Mouse (Mus musculus): ENCODE measurements at regions not wholly inside any gene's neighbourhood (a gene's known extent, or its start where the extent isn't known, plus 50 kb on each side); places are given as distances from the start of the nearest gene placed in this dataset.

DNA sequence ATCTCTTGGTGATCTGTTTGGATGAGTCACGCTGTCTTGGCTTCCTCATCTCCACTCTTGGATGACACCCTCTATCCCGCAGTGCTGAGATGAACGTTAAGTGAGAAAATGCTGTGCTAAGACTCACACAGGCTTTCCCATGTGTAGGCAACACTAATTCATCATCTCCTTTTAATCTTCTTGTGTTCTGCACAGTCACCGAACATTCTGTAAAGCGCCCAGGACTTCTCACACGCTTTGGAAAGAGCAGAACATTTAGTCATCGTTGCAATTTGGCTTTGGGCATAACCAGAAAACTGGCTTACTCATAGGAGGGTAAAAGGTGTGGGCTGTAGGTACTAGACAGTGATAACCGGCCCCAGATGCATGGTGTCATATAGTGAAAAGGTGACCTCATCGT, 94.9 kb downstream of the Plppr4 start:
- H3K4me3 ChIP-seq (ENCODE audit: control insufficient read depth in 1 of 2, insufficient read depth in 1 of 2, low read depth in 1 of 2, low read length in 2 of 2) = no peak overlapping the region
- no peaks in the 10 kb centered on the region for H3K9me3 ChIP-seq (ENCODE audit: control insufficient read depth, low read length)
- WGBS = 86% methylated on average over 9 of the region's 9 CpGs
- no peaks in the 10 kb centered on the region for H3K27me3 ChIP-seq (ENCODE audit: control insufficient read depth, insufficient read depth, low read length)
- no peaks in the 10 kb centered on the region for H3K36me3 ChIP-seq (ENCODE audit: control insufficient read depth, insufficient read depth, low read length)
- H3K4me2 ChIP-seq (ENCODE audit: low read length) = no peak overlapping the region
- no peak overlapping the region for H3K27ac ChIP-seq (replicated peaks in 1 of 2; ENCODE audit: control insufficient read depth in 1 of 2, insufficient read depth in 1 of 2, low read depth in 2 of 2, low read length in 2 of 2)
- no peaks in the 10 kb centered on the region for H3K4me1 ChIP-seq (ENCODE audit: control insufficient read depth in 2 of 2, insufficient read depth in 2 of 2, low read length in 2 of 2)
- no peak for ATAC-seq (ENCODE audit: insufficient number of reproducible peaks, insufficient read depth, low FRiP score, low read depth)
- no peak overlapping the region for H3K9ac ChIP-seq (ENCODE audit: low read length)

DNA sequence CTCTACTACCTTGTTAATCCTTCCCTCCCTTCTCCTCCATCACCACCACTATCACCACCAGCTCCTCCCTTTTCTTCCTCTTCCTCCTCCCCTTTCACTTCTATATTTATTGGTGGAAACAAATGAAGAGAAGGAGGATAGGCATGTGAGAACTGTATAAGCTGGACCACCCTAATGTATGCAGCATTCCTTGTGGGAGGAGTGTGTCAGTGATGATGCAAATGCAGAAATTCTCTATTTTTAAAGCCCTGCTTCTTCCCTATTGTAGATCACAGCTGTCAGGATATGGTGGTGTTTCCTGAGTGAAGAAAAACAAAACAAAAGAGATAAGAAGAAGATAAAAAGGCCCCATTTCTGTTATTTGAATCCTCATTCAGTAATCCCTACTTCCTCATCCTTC, 112.8 kb downstream of the Plppr4 start:
- ATAC-seq (ENCODE audit: insufficient number of reproducible peaks, insufficient read depth, low FRiP score, low read depth) = no peak
- Histone ChIP-seq H3K4me1 (ENCODE audit: control insufficient read depth in 2 of 2, insufficient read depth in 2 of 2, low read length in 2 of 2) (no peaks in the 10 kb centered on the region), H3K4me3 (ENCODE audit: control insufficient read depth in 1 of 2, insufficient read depth in 1 of 2, low read depth in 1 of 2, low read length in 2 of 2) (no peak overlapping the region), H3K27me3 (ENCODE audit: control insufficient read depth, insufficient read depth, low read length) (no peaks in the 10 kb centered on the region), H3K36me3 (ENCODE audit: control insufficient read depth, insufficient read depth, low read length) (no peaks in the 10 kb centered on the region), H3K4me2 (ENCODE audit: low read length) (no peak overlapping the region), H3K9ac (ENCODE audit: low read length) (no peak overlapping the region), H3K27ac (replicated peaks in 1 of 2; ENCODE audit: control insufficient read depth in 1 of 2, insufficient read depth in 1 of 2, low read depth in 2 of 2, low read length in 2 of 2) (no peak overlapping the region), H3K9me3 (ENCODE audit: control insufficient read depth, low read length) (no peaks in the 10 kb centered on the region)

DNA sequence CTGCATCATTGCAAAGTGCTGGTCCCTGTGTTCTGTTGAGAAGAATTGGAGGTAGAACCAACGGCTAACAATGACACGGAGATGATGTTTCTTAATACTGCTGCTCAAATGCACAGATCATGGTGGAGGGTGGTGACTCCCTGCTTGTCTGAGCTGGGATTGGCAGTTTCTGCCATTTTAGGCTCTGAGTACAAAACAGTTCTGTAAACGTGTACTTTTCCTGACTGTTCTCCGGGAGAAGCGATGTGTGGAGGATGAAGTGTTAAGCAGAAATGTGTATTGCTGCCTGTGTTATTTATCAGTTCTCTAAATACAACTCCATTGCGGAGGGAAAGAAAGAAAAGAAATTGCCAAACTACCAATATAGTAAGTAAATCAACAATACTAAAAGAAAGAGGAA, 118.9 kb downstream of the Plppr4 start:
- no peak for ATAC-seq (ENCODE audit: insufficient number of reproducible peaks, insufficient read depth, low FRiP score, low read depth)
- Histone ChIP-seq H3K9ac (ENCODE audit: low read length) (no peak overlapping the region), H3K4me2 (ENCODE audit: low read length) (no peak overlapping the region), H3K9me3 (ENCODE audit: control insufficient read depth, low read length) (peaks cover 8% of the 10 kb centered on the region; the same call in 1 of the 2 replicates), H3K36me3 (ENCODE audit: control insufficient read depth, insufficient read depth, low read length) (no peaks in the 10 kb centered on the region), H3K4me3 (ENCODE audit: control insufficient read depth in 1 of 2, insufficient read depth in 1 of 2, low read depth in 1 of 2, low read length in 2 of 2) (no peak overlapping the region), H3K27me3 (ENCODE audit: control insufficient read depth, insufficient read depth, low read length) (no peaks in the 10 kb centered on the region), H3K27ac (replicated peaks in 1 of 2; ENCODE audit: control insufficient read depth in 1 of 2, insufficient read depth in 1 of 2, low read depth in 2 of 2, low read length in 2 of 2) (no peak overlapping the region), H3K4me1 (ENCODE audit: control insufficient read depth in 2 of 2, insufficient read depth in 2 of 2, low read length in 2 of 2) (no peaks in the 10 kb centered on the region)
- 86% methylated on average over 6 of the region's 6 CpGs for WGBS

DNA sequence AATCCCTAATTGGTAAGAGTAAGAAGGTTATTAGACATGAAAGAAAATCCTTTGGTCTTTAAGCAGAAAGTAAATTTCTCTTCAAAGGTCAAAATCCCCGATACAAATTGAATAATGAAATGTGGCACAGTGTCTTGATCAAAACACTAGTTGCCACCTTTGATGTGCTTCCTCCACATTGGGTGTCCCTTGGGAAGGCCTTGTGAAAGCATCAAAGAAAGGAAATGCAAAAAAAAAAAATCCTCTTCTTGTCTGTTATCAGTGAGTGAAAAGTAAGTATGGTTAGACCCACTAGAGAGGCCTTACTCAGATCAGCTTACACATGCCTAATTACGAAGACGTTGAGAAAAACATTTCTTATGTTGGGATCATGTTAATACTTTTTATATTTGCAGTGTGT, 134.1 kb downstream of the Plppr4 start:
- ATAC-seq (ENCODE audit: insufficient number of reproducible peaks, insufficient read depth, low FRiP score, low read depth) = no peak
- no peak overlapping the region for H3K9ac ChIP-seq (ENCODE audit: low read length)
- H3K27me3 ChIP-seq (ENCODE audit: control insufficient read depth, insufficient read depth, low read length) = no peaks in the 10 kb centered on the region
- H3K36me3 ChIP-seq (ENCODE audit: control insufficient read depth, insufficient read depth, low read length) = no peaks in the 10 kb centered on the region
- 81% methylated on average over 3 of the region's 3 CpGs for WGBS
- no peak overlapping the region for H3K27ac ChIP-seq (replicated peaks in 1 of 2; ENCODE audit: control insufficient read depth in 1 of 2, insufficient read depth in 1 of 2, low read depth in 2 of 2, low read length in 2 of 2)
- H3K9me3 ChIP-seq (ENCODE audit: control insufficient read depth, low read length) = no peaks in the 10 kb centered on the region
- H3K4me1 ChIP-seq (ENCODE audit: control insufficient read depth in 2 of 2, insufficient read depth in 2 of 2, low read length in 2 of 2) = no peaks in the 10 kb centered on the region
- H3K4me3 ChIP-seq (ENCODE audit: control insufficient read depth in 1 of 2, insufficient read depth in 1 of 2, low read depth in 1 of 2, low read length in 2 of 2) = no peak overlapping the region
- no peak overlapping the region for H3K4me2 ChIP-seq (ENCODE audit: low read length)

DNA sequence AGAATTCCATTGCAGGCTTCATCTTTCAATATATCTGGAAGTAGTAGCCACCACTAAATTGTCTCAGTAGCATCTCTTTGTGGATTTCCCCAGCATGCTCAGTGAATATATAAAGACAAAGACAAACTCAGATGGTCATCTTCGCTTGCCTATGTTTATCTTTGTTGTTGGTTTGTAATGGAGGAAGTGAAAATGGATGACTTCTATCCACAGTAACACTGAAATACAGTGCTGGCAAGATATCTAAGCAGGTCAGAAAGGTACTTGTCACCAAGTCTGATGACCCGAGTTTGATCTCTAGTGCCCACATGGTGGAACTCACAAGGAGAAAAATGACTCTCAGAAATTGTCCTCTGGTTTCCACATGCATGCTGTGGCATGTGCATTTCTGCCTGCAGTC, 135.6 kb downstream of the Plppr4 start:
- no peaks in the 10 kb centered on the region for H3K36me3 ChIP-seq (ENCODE audit: control insufficient read depth, insufficient read depth, low read length)
- no peak for ATAC-seq (ENCODE audit: insufficient number of reproducible peaks, insufficient read depth, low FRiP score, low read depth)
- no peaks in the 10 kb centered on the region for H3K9me3 ChIP-seq (ENCODE audit: control insufficient read depth, low read length)
- H3K4me2 ChIP-seq (ENCODE audit: low read length) = no peak overlapping the region
- no peaks in the 10 kb centered on the region for H3K27me3 ChIP-seq (ENCODE audit: control insufficient read depth, insufficient read depth, low read length)
- no peaks in the 10 kb centered on the region for H3K4me1 ChIP-seq (ENCODE audit: control insufficient read depth in 2 of 2, insufficient read depth in 2 of 2, low read length in 2 of 2)
- 60% methylated on average over 2 of the region's 2 CpGs for WGBS
- no peak overlapping the region for H3K4me3 ChIP-seq (ENCODE audit: control insufficient read depth in 1 of 2, insufficient read depth in 1 of 2, low read depth in 1 of 2, low read length in 2 of 2)
- no peak overlapping the region for H3K27ac ChIP-seq (replicated peaks in 1 of 2; ENCODE audit: control insufficient read depth in 1 of 2, insufficient read depth in 1 of 2, low read depth in 2 of 2, low read length in 2 of 2)
- no peak overlapping the region for H3K9ac ChIP-seq (ENCODE audit: low read length)

DNA sequence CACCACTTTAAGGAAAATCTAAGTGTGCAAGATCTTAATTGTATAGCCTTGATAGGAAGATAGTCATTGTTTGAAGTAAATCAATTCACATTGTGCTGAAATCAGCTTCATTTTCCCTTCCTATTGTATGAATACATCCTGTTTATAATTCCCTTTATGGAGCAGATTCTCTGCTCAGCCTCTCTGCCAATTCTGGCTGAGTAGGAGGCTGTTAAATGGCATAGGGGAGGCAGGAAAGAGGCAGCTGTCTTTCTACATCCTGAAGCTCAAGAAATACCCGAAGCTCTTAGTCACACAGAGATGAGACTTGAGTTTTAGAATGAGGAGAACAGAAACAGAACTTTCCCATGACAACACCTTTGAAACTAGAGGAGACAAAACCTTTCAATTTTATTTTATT, 142.7 kb downstream of the Plppr4 start:
- WGBS = 49% methylated on average over 1 of the region's 1 CpGs
- no peak for ATAC-seq (ENCODE audit: insufficient number of reproducible peaks, insufficient read depth, low FRiP score, low read depth)
- no peaks in the 10 kb centered on the region for H3K36me3 ChIP-seq (ENCODE audit: control insufficient read depth, insufficient read depth, low read length)

DNA sequence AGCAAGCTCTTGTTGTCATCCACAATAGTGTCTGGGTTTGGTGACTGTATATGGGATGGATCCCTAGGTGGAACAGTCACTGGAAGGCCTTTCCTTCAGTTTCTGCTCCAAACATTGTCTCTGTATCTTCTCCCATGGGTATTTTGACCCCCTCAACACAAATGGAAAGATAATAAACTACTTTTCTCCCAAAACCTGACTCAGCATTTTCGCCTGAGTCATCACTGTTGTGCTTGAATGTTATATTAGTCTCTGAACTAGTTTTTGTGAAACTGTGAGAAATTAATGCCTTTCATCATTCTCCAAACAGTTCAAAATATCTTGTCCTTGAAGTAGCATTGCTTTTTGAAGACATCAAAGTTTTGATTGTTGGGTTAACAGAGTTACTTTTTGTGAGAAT, 168.8 kb downstream of the Plppr4 start:
- no peaks in the 10 kb centered on the region for H3K36me3 ChIP-seq (ENCODE audit: control insufficient read depth, insufficient read depth, low read length)
- no peak for ATAC-seq (ENCODE audit: insufficient number of reproducible peaks, insufficient read depth, low FRiP score, low read depth)
- no peak overlapping the region for H3K27ac ChIP-seq (replicated peaks in 1 of 2; ENCODE audit: control insufficient read depth in 1 of 2, insufficient read depth in 1 of 2, low read depth in 2 of 2, low read length in 2 of 2)
- no peak overlapping the region for H3K4me2 ChIP-seq (ENCODE audit: low read length)
- H3K9ac ChIP-seq (ENCODE audit: low read length) = no peak overlapping the region
- no peaks in the 10 kb centered on the region for H3K9me3 ChIP-seq (ENCODE audit: control insufficient read depth, low read length)
- no peaks in the 10 kb centered on the region for H3K27me3 ChIP-seq (ENCODE audit: control insufficient read depth, insufficient read depth, low read length)
- no peak overlapping the region for H3K4me3 ChIP-seq (ENCODE audit: control insufficient read depth in 1 of 2, insufficient read depth in 1 of 2, low read depth in 1 of 2, low read length in 2 of 2)
- H3K4me1 ChIP-seq (ENCODE audit: control insufficient read depth in 2 of 2, insufficient read depth in 2 of 2, low read length in 2 of 2) = no peaks in the 10 kb centered on the region
- 60% methylated on average over 1 of the region's 1 CpGs for WGBS

More for the DNA sequence above, 142.7 kb downstream of the Plppr4 start:
- Histone ChIP-seq H3K9me3 (ENCODE audit: control insufficient read depth, low read length) (no peaks in the 10 kb centered on the region), H3K4me1 (ENCODE audit: control insufficient read depth in 2 of 2, insufficient read depth in 2 of 2, low read length in 2 of 2) (no peaks in the 10 kb centered on the region), H3K4me3 (ENCODE audit: control insufficient read depth in 1 of 2, insufficient read depth in 1 of 2, low read depth in 1 of 2, low read length in 2 of 2) (no peak overlapping the region), H3K27ac (replicated peaks in 1 of 2; ENCODE audit: control insufficient read depth in 1 of 2, insufficient read depth in 1 of 2, low read depth in 2 of 2, low read length in 2 of 2) (no peak overlapping the region), H3K9ac (ENCODE audit: low read length) (no peak overlapping the region), H3K27me3 (ENCODE audit: control insufficient read depth, insufficient read depth, low read length) (no peaks in the 10 kb centered on the region), H3K4me2 (ENCODE audit: low read length) (no peak overlapping the region)

DNA sequence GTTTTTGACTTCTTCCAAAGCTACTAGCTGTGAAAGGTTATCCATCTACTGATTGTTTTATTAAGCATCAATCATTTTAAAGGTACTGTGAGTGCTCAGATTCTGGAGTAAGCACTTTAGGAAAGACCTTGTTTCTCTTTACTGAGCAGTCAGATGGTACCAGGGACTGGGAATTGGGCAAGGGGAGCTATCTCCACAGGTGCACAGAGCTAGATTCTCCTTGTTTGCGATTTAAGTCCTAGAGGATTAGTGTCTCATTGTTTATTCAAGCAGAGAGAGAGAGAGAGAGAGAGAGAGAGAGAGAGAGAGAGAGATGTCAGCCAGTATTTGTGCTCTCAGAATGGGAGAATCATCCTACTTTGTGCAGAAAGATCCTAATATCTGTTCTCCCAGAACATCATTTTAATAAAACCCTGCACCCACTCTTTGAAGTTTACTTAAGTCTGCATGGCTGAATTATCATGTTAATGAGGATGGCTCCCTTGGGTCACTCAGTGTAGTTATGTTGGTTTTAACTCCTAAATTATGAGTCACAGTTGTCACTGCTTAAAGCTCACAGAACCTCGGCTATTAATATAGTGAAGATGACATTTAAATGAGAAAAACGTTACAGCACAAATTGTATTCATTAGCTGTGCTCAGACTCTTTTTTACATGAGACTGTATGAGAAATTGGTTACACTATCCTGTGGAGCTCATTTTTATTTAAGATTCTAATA, 171.7 kb downstream of the Plppr4 start:
- no peak for ATAC-seq (ENCODE audit: insufficient number of reproducible peaks, insufficient read depth, low FRiP score, low read depth)
- no peak overlapping the region for H3K4me2 ChIP-seq (ENCODE audit: low read length)
- no peaks in the 10 kb centered on the region for H3K27me3 ChIP-seq (ENCODE audit: control insufficient read depth, insufficient read depth, low read length)
- no peaks in the 10 kb centered on the region for H3K36me3 ChIP-seq (ENCODE audit: control insufficient read depth, insufficient read depth, low read length)
- no peak overlapping the region for H3K27ac ChIP-seq (replicated peaks in 1 of 2; ENCODE audit: control insufficient read depth in 1 of 2, insufficient read depth in 1 of 2, low read depth in 2 of 2, low read length in 2 of 2)
- no peak overlapping the region for H3K4me3 ChIP-seq (ENCODE audit: control insufficient read depth in 1 of 2, insufficient read depth in 1 of 2, low read depth in 1 of 2, low read length in 2 of 2)
- H3K9ac ChIP-seq (ENCODE audit: low read length) = no peak overlapping the region
- WGBS = 62% methylated on average over 3 of the region's 3 CpGs
- H3K4me1 ChIP-seq (ENCODE audit: control insufficient read depth in 2 of 2, insufficient read depth in 2 of 2, low read length in 2 of 2) = no peaks in the 10 kb centered on the region
- H3K9me3 ChIP-seq (ENCODE audit: control insufficient read depth, low read length) = no peaks in the 10 kb centered on the region

Data from heart, embryonic 14.5 days (tissue).